Mouse (Mus musculus): ENCODE data around the gene Olfr1330. TPM values are rescaled to one million over a fixed set of nuclear protein-coding genes. Genes with fewer than 3 reads are reported as not detected.
"Not testable (repeated sequence)": the region's sequence is repeated elsewhere in the genome, so short reads cannot be mapped to it uniquely, and the experiment has no call there.

Gene Olfr1330
- total RNA-seq (2014; rRNA removed) (not detected in 2 replicates), polyA plus RNA-seq (2015; fragmentation: Nextera tagmentation; extraction: Ambion mirVana) (not detected in 2 replicates)

- DNase-seq (ENCODE audit: low spot score) (no peak), ATAC-seq (no peak)
- TF ChIP-seq CTCF (IDR thresholded peaks at IDR 0.05; ENCODE audit: low read depth): no peak
- no peaks in the 10 kb centered on the region for H3K36me3 ChIP-seq (ENCODE audit: insufficient read depth, low read length)
- WGBS: 93% methylated on average over 1 of the region's 1 CpGs
- no peak within 1 kb of the TSS for H3K9ac ChIP-seq (replicated peaks; ENCODE audit: low read length)
- no peaks in the 10 kb centered on the region for H3K4me1 ChIP-seq (ENCODE audit: insufficient read depth, low read length)
- no peaks in the 10 kb centered on the region for H3K27me3 ChIP-seq (ENCODE audit: insufficient read depth, low read length)
- no peak within 1 kb of the TSS for H3K27ac ChIP-seq
- no peak within 1 kb of the TSS for H3K4me3 ChIP-seq (ENCODE audit: low read length)
- no peaks in the 10 kb centered on the region for H3K9me3 ChIP-seq (ENCODE audit: low read length)
- no peak within 1 kb of the TSS for H3K4me2 ChIP-seq (ENCODE audit: low read depth, low read length)
These were observed at the start of gene Olfr1330 for GRCm38 (mm10) chr4:118888297-118888696. TSS of gene Olfr1330 (plus strand) at chr4:118888597.

- no peak for TF ChIP-seq CTCF (IDR thresholded peaks at IDR 0.05; ENCODE audit: low read depth)
- no peak overlapping the region for H3K4me2 ChIP-seq (ENCODE audit: low read depth, low read length)
- no peak for ATAC-seq
- no peaks in the 10 kb centered on the region for H3K4me1 ChIP-seq (ENCODE audit: insufficient read depth, low read length)
- no peaks in the 10 kb centered on the region for H3K27me3 ChIP-seq (ENCODE audit: insufficient read depth, low read length)
- no peak overlapping the region for H3K4me3 ChIP-seq (ENCODE audit: low read length)
- H3K9me3 ChIP-seq (ENCODE audit: low read length): no peaks in the 10 kb centered on the region
- no peak overlapping the region for H3K27ac ChIP-seq
- no peak overlapping the region for H3K9ac ChIP-seq (replicated peaks; ENCODE audit: low read length)
- no peaks in the 10 kb centered on the region for H3K36me3 ChIP-seq (ENCODE audit: insufficient read depth, low read length)
- DNase-seq (ENCODE audit: low spot score): no peak
- 83% methylated on average over 1 of the region's 1 CpGs for WGBS
These were observed 26.6 kb upstream of the Olfr1330 start for GRCm38 (mm10) chr4:118861791-118862190.

GRCm38 (mm10) chr4:118862704-118863103, 25.7 kb upstream of the Olfr1330 start:
- Histone ChIP-seq H3K27me3 (ENCODE audit: insufficient read depth, low read length) (no peaks in the 10 kb centered on the region), H3K4me3 (ENCODE audit: low read length) (no peak overlapping the region), H3K27ac (no peak overlapping the region), H3K9me3 (ENCODE audit: low read length) (no peaks in the 10 kb centered on the region), H3K4me2 (ENCODE audit: low read depth, low read length) (no peak overlapping the region), H3K36me3 (ENCODE audit: insufficient read depth, low read length) (no peaks in the 10 kb centered on the region), H3K4me1 (ENCODE audit: insufficient read depth, low read length) (no peaks in the 10 kb centered on the region), H3K9ac (replicated peaks; ENCODE audit: low read length) (no peak overlapping the region)
- TF ChIP-seq CTCF (IDR thresholded peaks at IDR 0.05; ENCODE audit: low read depth): no peak
- ATAC-seq: no peak
- peak; percentile 3 for DNase-seq (ENCODE audit: low spot score)
- WGBS: 42% methylated on average over 4 of the region's 4 CpGs

GRCm38 (mm10) chr4:118864349-118864748, 24.0 kb upstream of the Olfr1330 start, which contains the start of gene Olfr1331:
TSS of gene Olfr1331 (plus strand) at chr4:118864649.
- no peak for TF ChIP-seq CTCF (IDR thresholded peaks at IDR 0.05; ENCODE audit: low read depth)

GRCm38 (mm10) chr4:118867566-118867965, 20.8 kb upstream of the Olfr1330 start:
- H3K4me3 ChIP-seq (ENCODE audit: low read length): no peak overlapping the region
- DNase-seq (ENCODE audit: low spot score): no peak
- H3K36me3 ChIP-seq (ENCODE audit: insufficient read depth, low read length): no peaks in the 10 kb centered on the region
- H3K27me3 ChIP-seq (ENCODE audit: insufficient read depth, low read length): no peaks in the 10 kb centered on the region
- H3K4me2 ChIP-seq (ENCODE audit: low read depth, low read length): no peak overlapping the region
- H3K27ac ChIP-seq: no peak overlapping the region
- no peaks in the 10 kb centered on the region for H3K4me1 ChIP-seq (ENCODE audit: insufficient read depth, low read length)
- H3K9me3 ChIP-seq (ENCODE audit: low read length): no peaks in the 10 kb centered on the region
- no peak overlapping the region for H3K9ac ChIP-seq (replicated peaks; ENCODE audit: low read length)
- ATAC-seq: no peak
- no peak for TF ChIP-seq CTCF (IDR thresholded peaks at IDR 0.05; ENCODE audit: low read depth)

More at GRCm38 (mm10) chr4:118864349-118864748, 24.0 kb upstream of the Olfr1330 start, which contains the start of gene Olfr1331:
- no peak for DNase-seq (ENCODE audit: low spot score)
- Histone ChIP-seq H3K4me1 (ENCODE audit: insufficient read depth, low read length) (no peaks in the 10 kb centered on the region), H3K27ac (no peak within 1 kb of the TSS), H3K36me3 (ENCODE audit: insufficient read depth, low read length) (no peaks in the 10 kb centered on the region), H3K9ac (replicated peaks; ENCODE audit: low read length) (no peak within 1 kb of the TSS), H3K9me3 (ENCODE audit: low read length) (no peaks in the 10 kb centered on the region), H3K27me3 (ENCODE audit: insufficient read depth, low read length) (no peaks in the 10 kb centered on the region), H3K4me2 (ENCODE audit: low read depth, low read length) (no peak within 1 kb of the TSS), H3K4me3 (ENCODE audit: low read length) (no peak within 1 kb of the TSS)
- no peak for ATAC-seq
- 97% methylated on average over 1 of the region's 1 CpGs for WGBS

- no peaks in the 10 kb centered on the region for H3K27me3 ChIP-seq (ENCODE audit: insufficient read depth, low read length)
- 46% methylated on average over 2 of the region's 2 CpGs for WGBS
These were observed 13.6 kb downstream of the Olfr1330 start for GRCm38 (mm10) chr4:118901981-118902380.

GRCm38 (mm10) chr4:118917365-118917764, 29.0 kb downstream of the Olfr1330 start, which contains the start of gene Olfr1329:
TSS of gene Olfr1329 (minus strand) at chr4:118917465.
- not testable (repeated sequence) for H3K27me3 ChIP-seq (ENCODE audit: insufficient read depth, low read length); H3K27ac ChIP-seq; ATAC-seq; H3K9me3 ChIP-seq (ENCODE audit: low read length); DNase-seq (ENCODE audit: low spot score); H3K4me1 ChIP-seq (ENCODE audit: insufficient read depth, low read length); H3K36me3 ChIP-seq (ENCODE audit: insufficient read depth, low read length); H3K4me2 ChIP-seq (ENCODE audit: low read depth, low read length); H3K4me3 ChIP-seq (ENCODE audit: low read length); H3K9ac ChIP-seq (replicated peaks; ENCODE audit: low read length)
- WGBS: 60% methylated on average over 2 of the region's 2 CpGs

More at GRCm38 (mm10) chr4:118901981-118902380, 13.6 kb downstream of the Olfr1330 start:
- Histone ChIP-seq H3K9ac (replicated peaks; ENCODE audit: low read length) (no peak overlapping the region), H3K9me3 (ENCODE audit: low read length) (no peaks in the 10 kb centered on the region), H3K4me2 (ENCODE audit: low read depth, low read length) (no peak overlapping the region), H3K27ac (no peak overlapping the region), H3K36me3 (ENCODE audit: insufficient read depth, low read length) (no peaks in the 10 kb centered on the region), H3K4me3 (ENCODE audit: low read length) (no peak overlapping the region), H3K4me1 (ENCODE audit: insufficient read depth, low read length) (no peaks in the 10 kb centered on the region)
- TF ChIP-seq CTCF (IDR thresholded peaks at IDR 0.05; ENCODE audit: low read depth): no peak
- no peak for ATAC-seq
- DNase-seq (ENCODE audit: low spot score): no peak

- WGBS: 77% methylated on average over 3 of the region's 3 CpGs
- H3K4me1 ChIP-seq (ENCODE audit: insufficient read depth, low read length); H3K9me3 ChIP-seq (ENCODE audit: low read length); H3K27me3 ChIP-seq (ENCODE audit: insufficient read depth, low read length); H3K4me2 ChIP-seq (ENCODE audit: low read depth, low read length); DNase-seq (ENCODE audit: low spot score); ATAC-seq; H3K27ac ChIP-seq; H3K9ac ChIP-seq (replicated peaks; ENCODE audit: low read length); H3K36me3 ChIP-seq (ENCODE audit: insufficient read depth, low read length); H3K4me3 ChIP-seq (ENCODE audit: low read length): not testable (repeated sequence)
These were observed 42.9 kb downstream of the Olfr1330 start for GRCm38 (mm10) chr4:118931326-118931725.
